Mouse (Mus musculus) heart, embryonic 15.5 days (tissue): ENCODE results near the gene Kcnq1. TPM values are rescaled to one million over a fixed set of nuclear protein-coding genes. Genes with fewer than 3 reads are reported as not detected.
A peak's percentile ranks its signal among the peaks of the same experiment; 100 is the strongest.

Experiments used
- ATAC-seq: fragments of 200-750 bp; cut with Nextera tagmentation; replicated peaks from 2 replicates; pipeline ENCODE4 v1.8.0; 2017; ENCODE audit warnings: low read depth, moderate TSS enrichment; ENCODE audit not compliant: insufficient number of reproducible peaks, insufficient read depth, low FRiP score
- H3K27ac ChIP-seq: fragments of 300-500 bp; sonication (generic); 2 replicates; pipeline ENCODE4 v1.5.1; 2015; ENCODE audit warnings: mild to moderate bottlenecking, inconsistent platforms
- H3K27me3 ChIP-seq: fragments of 300-500 bp; sonication (generic); 2 replicates; pipeline ENCODE4 v1.6.1; 2015; ENCODE audit warnings: inconsistent platforms
- H3K36me3 ChIP-seq: fragments of 300-500 bp; sonication (generic); 2 replicates; pipeline ENCODE4 v1.6.1; 2015; ENCODE audit warnings: mild to moderate bottlenecking, inconsistent platforms
- H3K4me1 ChIP-seq: fragments of 300-500 bp; sonication (generic); replicated peaks from 2 replicates; pipeline ENCODE4 v1.6.1; 2015; ENCODE audit warnings: inconsistent platforms
- H3K4me2 ChIP-seq: fragments of 300-500 bp; sonication (generic); 2 replicates; pipeline ENCODE4 v1.6.1; 2015; ENCODE audit warnings: inconsistent platforms, mild to moderate bottlenecking, moderate library complexity
- H3K4me3 ChIP-seq: fragments of 300-500 bp; sonication (generic); 2 replicates; pipeline ENCODE4 v1.5.1; 2015; ENCODE audit warnings: mild to moderate bottlenecking, inconsistent platforms
- H3K9ac ChIP-seq: fragments of 300-500 bp; sonication (generic); 2 replicates; pipeline ENCODE4 v1.6.1; 2015; ENCODE audit warnings: mild to moderate bottlenecking, inconsistent platforms
- H3K9me3 ChIP-seq: fragments of 300-500 bp; sonication (generic); replicated peaks from 2 replicates; pipeline ENCODE4 v1.6.1; 2016; ENCODE audit warnings: inconsistent platforms
- WGBS: fragments of 180-500 bp; shearing (Covaris S2); methylation state at CpG from one replicate; pipeline ENCODE4 v1.1.7; 2015; ENCODE audit warnings: mixed read lengths; 5-methylcytosine and 5-hydroxymethylcytosine counted together
- polyA plus RNA-seq: library from polyadenylated mRNA; unstranded; fragments of >200 nt; fragmentation: Nextera tagmentation; extraction: Ambion mirVana; gene quantifications from 2 replicates; pipeline ENCODE4 v1.2.1, GENCODE M21; 2015

Kcnq1 gene
- 25.8 and 27.5 TPM in 2 replicates for polyA plus RNA-seq

- no peak for ATAC-seq
- Histone ChIP-seq H3K27ac (peak within 1 kb of the TSS; percentile 94), H3K9me3 (no peaks in the 10 kb centered on the region), H3K4me2 (peak within 1 kb of the TSS; percentile 79), H3K27me3 (peaks cover 29% of the 10 kb centered on the region), H3K4me1 (peaks cover 47% of the 10 kb centered on the region), H3K9ac (peak within 1 kb of the TSS; percentile 69), H3K36me3 (no peaks in the 10 kb centered on the region), H3K4me3 (peak within 1 kb of the TSS; percentile 59)
- WGBS = 74% methylated on average over 4 of the region's 4 CpGs
Measured at GRCm38 (mm10) chr7:143106062-143106461, at the start of gene Kcnq1. Kcnq1 (plus strand) TSS chr7:143106362.

DNA sequence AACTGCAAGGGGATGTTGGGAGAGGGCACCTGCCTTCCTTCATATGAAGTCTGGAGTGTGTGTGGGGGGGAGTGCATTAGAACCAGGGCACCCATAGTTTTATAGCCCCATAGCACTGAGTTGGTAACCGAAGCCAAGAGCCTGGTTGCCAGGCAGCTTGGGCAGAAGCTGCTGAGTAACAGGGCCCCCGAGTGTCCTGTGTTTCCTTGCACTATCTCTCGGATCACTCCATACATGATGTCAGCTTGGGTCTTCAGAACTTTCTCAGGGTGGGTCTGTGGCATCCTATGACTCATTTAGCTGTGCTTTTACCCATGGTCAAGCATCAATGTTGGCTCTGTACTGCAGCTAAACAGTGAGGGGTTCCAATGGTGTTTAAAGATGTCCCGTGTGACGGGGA lies 49.1 kb upstream of the Kcnq1 start:
- H3K27ac ChIP-seq = peak overlapping the region; percentile 96
- no peak for ATAC-seq
- peak overlapping the region; percentile 85 for H3K4me2 ChIP-seq
- H3K9me3 ChIP-seq = no peaks in the 10 kb centered on the region
- peak overlapping the region; percentile 9 for H3K4me3 ChIP-seq
- peaks cover 12% of the 10 kb centered on the region for H3K36me3 ChIP-seq
- 57% methylated on average over 5 of the region's 5 CpGs for WGBS
- H3K4me1 ChIP-seq = peaks cover 76% of the 10 kb centered on the region
- no peaks in the 10 kb centered on the region for H3K27me3 ChIP-seq
- no peak overlapping the region for H3K9ac ChIP-seq

GRCm38 (mm10) chr7:143057667-143058220 lies 48.4 kb upstream of the Kcnq1 start:
- Histone ChIP-seq H3K27me3 (no peaks in the 10 kb centered on the region), H3K4me3 (peak overlapping the region; percentile 9), H3K9ac (peak overlapping the region; percentile 28), H3K36me3 (peaks cover 19% of the 10 kb centered on the region), H3K27ac (peak overlapping the region; percentile 96), H3K4me1 (peaks cover 83% of the 10 kb centered on the region), H3K4me2 (peak overlapping the region; percentile 85), H3K9me3 (no peaks in the 10 kb centered on the region)
- ATAC-seq = no peak
- WGBS = 14% methylated on average over 9 of the region's 9 CpGs

GRCm38 (mm10) chr7:143058221-143058697 lies 47.9 kb upstream of the Kcnq1 start:
- peak overlapping the region; percentile 9; the same call in 1 of the 2 replicates for H3K4me3 ChIP-seq
- no peaks in the 10 kb centered on the region for H3K9me3 ChIP-seq
- H3K4me2 ChIP-seq = peak overlapping the region; percentile 85
- H3K9ac ChIP-seq = peak overlapping the region; percentile 28
- H3K36me3 ChIP-seq = peaks cover 24% of the 10 kb centered on the region
- H3K4me1 ChIP-seq = peaks cover 83% of the 10 kb centered on the region
- H3K27me3 ChIP-seq = no peaks in the 10 kb centered on the region
- 12% methylated on average over 5 of the region's 5 CpGs for WGBS
- peak overlapping the region; percentile 96 for H3K27ac ChIP-seq
- peak; percentile 57 for ATAC-seq

GRCm38 (mm10) chr7:143059202-143059870 lies 46.8 kb upstream of the Kcnq1 start:
- Histone ChIP-seq H3K36me3 (peaks cover 35% of the 10 kb centered on the region), H3K27me3 (no peaks in the 10 kb centered on the region), H3K4me2 (peak overlapping the region; percentile 85), H3K27ac (peak overlapping the region; percentile 96), H3K9me3 (no peaks in the 10 kb centered on the region), H3K4me1 (peaks cover 77% of the 10 kb centered on the region), H3K4me3 (no peak overlapping the region), H3K9ac (0 out of 2 replicates have a peak overlapping the region, but pooled peaks have one; percentile 28)
- ATAC-seq = no peak
- 46% methylated on average over 5 of the region's 5 CpGs for WGBS

GRCm38 (mm10) chr7:143062704-143063103 lies 43.5 kb upstream of the Kcnq1 start:
- Histone ChIP-seq H3K27me3 (no peaks in the 10 kb centered on the region), H3K4me3 (no peak overlapping the region), H3K9me3 (no peaks in the 10 kb centered on the region), H3K36me3 (peaks cover 68% of the 10 kb centered on the region), H3K27ac (no peak overlapping the region), H3K4me1 (peaks cover 43% of the 10 kb centered on the region), H3K9ac (no peak overlapping the region), H3K4me2 (no peak overlapping the region)
- WGBS = 68% methylated on average over 2 of the region's 2 CpGs
- no peak for ATAC-seq

- Histone ChIP-seq H3K9me3 (no peaks in the 10 kb centered on the region), H3K4me3 (no peak overlapping the region), H3K36me3 (peaks cover 71% of the 10 kb centered on the region), H3K27ac (no peak overlapping the region), H3K4me2 (no peak overlapping the region), H3K27me3 (no peaks in the 10 kb centered on the region), H3K4me1 (peaks cover 39% of the 10 kb centered on the region), H3K9ac (no peak overlapping the region)
- 73% methylated on average over 6 of the region's 6 CpGs for WGBS
- no peak for ATAC-seq
Measured at GRCm38 (mm10) chr7:143064226-143064625, 41.9 kb upstream of the Kcnq1 start.

- WGBS = 96% methylated on average over 2 of the region's 2 CpGs
- Histone ChIP-seq H3K4me3 (no peak overlapping the region), H3K27ac (no peak overlapping the region), H3K9me3 (no peaks in the 10 kb centered on the region), H3K4me1 (peaks cover 35% of the 10 kb centered on the region), H3K36me3 (peaks cover 70% of the 10 kb centered on the region), H3K9ac (no peak overlapping the region), H3K4me2 (no peak overlapping the region), H3K27me3 (no peaks in the 10 kb centered on the region)
- no peak for ATAC-seq
Measured at GRCm38 (mm10) chr7:143065692-143066091, 40.5 kb upstream of the Kcnq1 start.

DNA sequence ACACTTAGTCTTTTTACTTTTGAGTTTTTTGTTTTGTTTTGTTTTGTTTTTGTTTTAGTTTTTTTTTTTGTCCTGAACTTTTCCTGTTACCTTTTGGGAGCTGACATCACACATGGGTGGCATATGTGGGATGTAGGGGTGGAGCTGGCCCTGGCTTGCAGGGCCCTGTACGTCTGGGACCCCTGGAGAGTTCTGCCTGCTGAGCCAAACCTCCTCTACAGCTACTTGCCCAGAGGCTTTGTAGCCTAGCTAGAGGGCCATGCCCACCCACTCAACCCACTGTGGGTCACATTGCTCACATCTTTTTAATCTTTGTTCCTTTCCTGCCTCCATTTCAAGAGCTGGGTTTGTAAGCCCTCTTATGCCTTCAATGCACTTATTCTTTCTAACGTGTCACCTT lies 38.7 kb upstream of the Kcnq1 start:
- Histone ChIP-seq H3K27me3 (no peaks in the 10 kb centered on the region), H3K4me3 (no peak overlapping the region), H3K27ac (peak overlapping the region; percentile 92; the same call in 1 of the 2 replicates), H3K9ac (no peak overlapping the region), H3K4me1 (peaks cover 27% of the 10 kb centered on the region), H3K36me3 (peaks cover 58% of the 10 kb centered on the region), H3K4me2 (no peak overlapping the region), H3K9me3 (no peaks in the 10 kb centered on the region)
- whole genome bisulfite sequencing = 77% methylated on average over 2 of the region's 2 CpGs
- no peak for ATAC-seq

DNA sequence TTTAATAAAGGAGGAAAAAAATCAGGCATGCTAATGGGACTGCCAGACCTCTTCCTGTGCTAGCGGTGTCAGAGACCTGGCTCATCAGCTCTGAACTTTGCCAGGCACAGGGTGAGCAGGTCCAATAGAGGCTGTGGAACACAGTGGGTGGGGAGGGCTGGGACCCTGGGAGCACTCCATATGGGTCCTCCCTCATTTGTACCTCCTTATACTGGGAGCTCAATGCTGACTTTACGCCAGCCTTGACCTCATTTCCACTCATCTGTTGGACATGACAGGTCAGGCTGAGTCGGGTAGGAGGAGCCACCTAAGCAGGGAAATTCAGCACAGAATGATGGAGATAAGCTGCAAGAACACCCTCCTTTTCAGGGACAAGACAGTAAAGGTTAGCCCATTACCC lies 38.3 kb upstream of the Kcnq1 start:
- no peak overlapping the region for H3K4me3 ChIP-seq
- H3K27me3 ChIP-seq = no peaks in the 10 kb centered on the region
- H3K27ac ChIP-seq = peak overlapping the region; percentile 92
- no peaks in the 10 kb centered on the region for H3K9me3 ChIP-seq
- WGBS = 69% methylated on average over 3 of the region's 3 CpGs
- peaks cover 54% of the 10 kb centered on the region for H3K36me3 ChIP-seq
- H3K9ac ChIP-seq = no peak overlapping the region
- H3K4me2 ChIP-seq = no peak overlapping the region
- H3K4me1 ChIP-seq = peaks cover 24% of the 10 kb centered on the region
- no peak for ATAC-seq

DNA sequence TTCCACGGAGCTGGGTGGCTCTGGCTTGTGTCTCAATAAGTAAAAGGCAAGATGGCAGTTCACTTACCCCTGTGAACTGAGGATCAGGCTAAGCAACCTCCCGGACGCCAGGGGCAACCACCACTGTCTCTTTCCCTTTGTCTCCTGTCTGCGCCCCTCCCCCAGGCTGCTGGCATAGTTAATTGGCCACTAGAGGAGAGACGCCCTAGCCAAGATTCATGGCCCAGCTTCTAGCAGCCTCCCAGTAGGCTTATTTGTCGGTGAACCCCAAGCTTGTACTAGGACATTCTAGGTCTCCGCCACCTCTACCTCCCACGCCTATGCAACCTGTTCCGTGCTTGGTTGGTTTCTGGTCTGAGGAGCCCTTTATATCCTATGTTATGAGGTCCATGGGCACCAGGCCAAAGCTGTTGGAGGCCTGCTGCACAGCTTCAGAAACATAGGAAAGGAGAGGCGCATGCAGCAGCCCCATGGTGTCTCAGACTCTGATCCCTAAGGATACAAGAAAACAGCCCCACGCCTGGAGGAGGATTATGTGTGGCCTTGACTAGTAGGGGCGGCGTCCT lies 37.8 kb upstream of the Kcnq1 start:
- H3K9ac ChIP-seq = peak overlapping the region; percentile 30; the same call in 1 of the 2 replicates
- peaks cover 49% of the 10 kb centered on the region for H3K36me3 ChIP-seq
- peaks cover 24% of the 10 kb centered on the region for H3K4me1 ChIP-seq
- no peak for ATAC-seq
- WGBS = 48% methylated on average over 13 of the region's 13 CpGs
- peak overlapping the region; percentile 86 for H3K4me3 ChIP-seq
- H3K4me2 ChIP-seq = peak overlapping the region; percentile 94
- H3K9me3 ChIP-seq = no peaks in the 10 kb centered on the region
- H3K27ac ChIP-seq = peak overlapping the region; percentile 92
- no peaks in the 10 kb centered on the region for H3K27me3 ChIP-seq
